Mouse (Mus musculus): ENCODE data around the gene Atf6b. TPM values are rescaled to one million over a fixed set of nuclear protein-coding genes. Genes with fewer than 3 reads are reported as not detected.

The Atf6b gene
- polyA plus RNA-seq, 1 experiment from 2014 or later: 88.4 TPM

- no peaks in the 10 kb centered on the region for H3K27me3 ChIP-seq
- ATAC-seq (no peak), DNase-seq (ENCODE audit: low read depth, low spot score) (no peak)
- ChIA-PET CTCF (interaction anchor here (1.3 to 1.4 kb wide), 2 partner anchors 27 to 58 kb away, joined by 5 read pairs; no protein-coding TSS in a partner anchor), POLR2A (no interaction called here)
- in situ Hi-C loops (cut with MboI; ENCODE audit: low pct_unique_long_range_greater_than_20kb): no loop called here
- TF ChIP-seq CTCF (IDR thresholded peaks at IDR 0.05): no peak
Measured at GRCm38 (mm10) chr17:34653746-34654285, 6.9 kb downstream of the Atf6b start.

- ChIA-PET CTCF (interaction anchor here (1.4 kb wide), 1 partner anchor 58 kb away, joined by 5 read pairs; no protein-coding TSS in a partner anchor), POLR2A (no interaction called here)
- H3K27me3 ChIP-seq: no peaks in the 10 kb centered on the region
- in situ Hi-C loops (cut with MboI; ENCODE audit: low pct_unique_long_range_greater_than_20kb): no loop called here
- no peak for TF ChIP-seq CTCF (IDR thresholded peaks at IDR 0.05)
- DNase-seq (ENCODE audit: low read depth, low spot score): no peak
- no peak for ATAC-seq
Measured at GRCm38 (mm10) chr17:34654392-34654791, 7.4 kb downstream of the Atf6b start.

- H3K27me3 ChIP-seq: no peaks in the 10 kb centered on the region
- in situ Hi-C loops (cut with MboI; ENCODE audit: low pct_unique_long_range_greater_than_20kb): no loop called here
- no peak for TF ChIP-seq CTCF (IDR thresholded peaks at IDR 0.05)
- peak; percentile 20 for ATAC-seq
- DNase-seq (ENCODE audit: low read depth, low spot score): no peak
- CTCF ChIA-PET: interaction anchor here (1.0 to 2.3 kb wide), 5 partner anchors 11 to 57 kb away, joined by 3 to 7 read pairs (median 4); partner anchors contain the start of gene Fkbpl
- POLR2A ChIA-PET: interaction anchor here (0.7 to 1.2 kb wide), 2 partner anchors 9 to 29 kb away, joined by 3 read pairs; no protein-coding TSS in a partner anchor
Measured at GRCm38 (mm10) chr17:34655160-34655559, 8.2 kb downstream of the Atf6b start.

- in situ Hi-C loops (cut with MboI; ENCODE audit: low pct_unique_long_range_greater_than_20kb): no loop called here
- H3K27me3 ChIP-seq: no peaks in the 10 kb centered on the region
Measured at GRCm38 (mm10) chr17:34655581-34655991, 8.6 kb downstream of the Atf6b start.

GRCm38 (mm10) chr17:34656666-34657065 is 9.7 kb downstream of the Atf6b start:
- no peaks in the 10 kb centered on the region for H3K27me3 ChIP-seq
- CTCF ChIA-PET: interaction anchor here (1.6 to 2.3 kb wide), 2 partner anchors 41 to 55 kb away, joined by 6 to 7 read pairs; no protein-coding TSS in a partner anchor
- DNase-seq (ENCODE audit: low read depth, low spot score) (no peak), ATAC-seq (no peak)
- no peak for TF ChIP-seq CTCF (IDR thresholded peaks at IDR 0.05)
- in situ Hi-C loops (cut with MboI; ENCODE audit: low pct_unique_long_range_greater_than_20kb): no loop called here
- POLR2A ChIA-PET: no interaction called here

More at GRCm38 (mm10) chr17:34655581-34655991, 8.6 kb downstream of the Atf6b start:
- ChIA-PET CTCF (interaction anchor here (1.0 to 2.3 kb wide), 5 partner anchors 11 to 56 kb away, joined by 3 to 7 read pairs (median 4); partner anchors contain the start of gene Fkbpl), POLR2A (interaction anchor here (0.7 to 1.2 kb wide), 2 partner anchors 9 to 29 kb away, joined by 3 read pairs; no protein-coding TSS in a partner anchor)
- TF ChIP-seq CTCF (IDR thresholded peaks at IDR 0.05): no peak
- peak; percentile 96 for DNase-seq (ENCODE audit: low read depth, low spot score)
- peak; percentile 77 for ATAC-seq

GRCm38 (mm10) chr17:34657271-34657670 is 10.3 kb downstream of the Atf6b start:
- TF ChIP-seq CTCF (IDR thresholded peaks at IDR 0.05): no peak
- no peak for ATAC-seq
- CTCF ChIA-PET: interaction anchor here (2.3 kb wide), 1 partner anchor 55 kb away, joined by 7 read pairs; no protein-coding TSS in a partner anchor
- POLR2A ChIA-PET: no interaction called here
- no peaks in the 10 kb centered on the region for H3K27me3 ChIP-seq
- no peak for DNase-seq (ENCODE audit: low read depth, low spot score)
- in situ Hi-C loops (cut with MboI; ENCODE audit: low pct_unique_long_range_greater_than_20kb): no loop called here

- CTCF ChIA-PET: no interaction called here
- no peak for TF ChIP-seq CTCF (IDR thresholded peaks at IDR 0.05)
- no peak for ATAC-seq
- POLR2A ChIA-PET: no interaction called here
- in situ Hi-C loops (cut with MboI; ENCODE audit: low pct_unique_long_range_greater_than_20kb): no loop called here
- H3K27me3 ChIP-seq: no peaks in the 10 kb centered on the region
- no peak for DNase-seq (ENCODE audit: low read depth, low spot score)
Measured at GRCm38 (mm10) chr17:34658145-34658544, 11.2 kb downstream of the Atf6b start.

GRCm38 (mm10) chr17:34658591-34658990 is 11.6 kb downstream of the Atf6b start:
- H3K27me3 ChIP-seq: no peaks in the 10 kb centered on the region
- no peak for TF ChIP-seq CTCF (IDR thresholded peaks at IDR 0.05)
- ATAC-seq (no peak), DNase-seq (ENCODE audit: low read depth, low spot score) (no peak)
- ChIA-PET POLR2A (interaction anchor here (1.0 kb wide), 1 partner anchor 24 kb away, joined by 3 read pairs; no protein-coding TSS in a partner anchor), CTCF (no interaction called here)
- in situ Hi-C loops (cut with MboI; ENCODE audit: low pct_unique_long_range_greater_than_20kb): no loop called here

GRCm38 (mm10) chr17:34659181-34659896 is 12.4 kb downstream of the Atf6b start:
- no peaks in the 10 kb centered on the region for H3K27me3 ChIP-seq
- POLR2A ChIA-PET: interaction anchor here (1.0 kb wide), 1 partner anchor 23 kb away, joined by 3 read pairs; no protein-coding TSS in a partner anchor
- CTCF ChIA-PET: no interaction called here
- ATAC-seq (no peak), DNase-seq (ENCODE audit: low read depth, low spot score) (no peak)
- no peak for TF ChIP-seq CTCF (IDR thresholded peaks at IDR 0.05)
- in situ Hi-C loops (cut with MboI; ENCODE audit: low pct_unique_long_range_greater_than_20kb): no loop called here

- TF ChIP-seq CTCF (IDR thresholded peaks at IDR 0.05): no peak
- ATAC-seq (no peak), DNase-seq (ENCODE audit: low read depth, low spot score) (no peak)
- ChIA-PET CTCF (no interaction called here), POLR2A (interaction anchor here (0.6 kb wide), 1 partner anchor 1611 kb away, joined by 3 read pairs; no protein-coding TSS in a partner anchor)
- no peaks in the 10 kb centered on the region for H3K27me3 ChIP-seq
- in situ Hi-C loops (cut with MboI; ENCODE audit: low pct_unique_long_range_greater_than_20kb): loop anchor here (5.0 kb wide), 1 partner anchor 37 kb away; no protein-coding TSS in a partner anchor
Measured at GRCm38 (mm10) chr17:34659897-34660214, 12.9 kb downstream of the Atf6b start.

Data from Patski (cell line).